Mouse (Mus musculus) midbrain, embryonic 15.5 days (tissue): ENCODE results near the gene Tedc1. TPM values are rescaled to one million over a fixed set of nuclear protein-coding genes. Genes with fewer than 3 reads are reported as not detected.
A peak's percentile ranks its signal among the peaks of the same experiment; 100 is the strongest.
"Not testable (repeated sequence)": the region's sequence is repeated elsewhere in the genome, so short reads cannot be mapped to it uniquely, and the experiment has no call there.

Experiments
- ATAC-seq: fragments of 200-750 bp; cut with Nextera tagmentation; replicated peaks from 2 replicates; pipeline ENCODE4 v1.8.0; 2017; ENCODE audit warnings: moderate TSS enrichment
- H3K27ac ChIP-seq: fragments of 300-500 bp; sonication (generic); 2 replicates; pipeline ENCODE4 v1.5.1; 2015; ENCODE audit warnings: mild to moderate bottlenecking, inconsistent platforms
- H3K27me3 ChIP-seq: fragments of 300-500 bp; sonication (generic); replicated peaks from 2 replicates; pipeline ENCODE4 v1.6.1; 2015; ENCODE audit warnings: inconsistent platforms
- H3K36me3 ChIP-seq: fragments of 300-500 bp; sonication (generic); replicated peaks from 2 replicates; pipeline ENCODE4 v1.6.1; 2015; ENCODE audit warnings: inconsistent platforms
- H3K4me1 ChIP-seq: fragments of 300-500 bp; sonication (generic); 2 replicates; pipeline ENCODE4 v1.6.1; 2015; ENCODE audit warnings: inconsistent platforms
- H3K4me2 ChIP-seq: fragments of 300-500 bp; sonication (generic); 2 replicates; pipeline ENCODE4 v1.6.1; 2015; ENCODE audit warnings: inconsistent platforms, mild to moderate bottlenecking, moderate library complexity
- H3K4me3 ChIP-seq: fragments of 300-500 bp; sonication (generic); 2 replicates; pipeline ENCODE4 v1.5.1; 2015; ENCODE audit warnings: mild to moderate bottlenecking, inconsistent platforms
- H3K9ac ChIP-seq: fragments of 300-500 bp; sonication (generic); 2 replicates; pipeline ENCODE4 v1.6.1; 2015; ENCODE audit warnings: mild to moderate bottlenecking, inconsistent platforms
- H3K9me3 ChIP-seq: fragments of 300-500 bp; sonication (generic); 2 replicates; pipeline ENCODE4 v1.6.1; 2016; ENCODE audit warnings: inconsistent platforms
- WGBS: fragments of 180-500 bp; shearing (Covaris S2); methylation state at CpG from one replicate; pipeline ENCODE4 v1.1.7; 2015; ENCODE audit warnings: mixed read lengths; 5-methylcytosine and 5-hydroxymethylcytosine counted together
- polyA plus RNA-seq: library from polyadenylated mRNA; unstranded; fragments of >200 nt; fragmentation: Nextera tagmentation; extraction: Ambion mirVana; gene quantifications from 2 replicates; pipeline ENCODE4 v1.2.1, GENCODE M21; 2015

Tedc1 gene
- polyA plus RNA-seq, 1 experiment from 2014 or later, result 16.3 TPM

DNA sequence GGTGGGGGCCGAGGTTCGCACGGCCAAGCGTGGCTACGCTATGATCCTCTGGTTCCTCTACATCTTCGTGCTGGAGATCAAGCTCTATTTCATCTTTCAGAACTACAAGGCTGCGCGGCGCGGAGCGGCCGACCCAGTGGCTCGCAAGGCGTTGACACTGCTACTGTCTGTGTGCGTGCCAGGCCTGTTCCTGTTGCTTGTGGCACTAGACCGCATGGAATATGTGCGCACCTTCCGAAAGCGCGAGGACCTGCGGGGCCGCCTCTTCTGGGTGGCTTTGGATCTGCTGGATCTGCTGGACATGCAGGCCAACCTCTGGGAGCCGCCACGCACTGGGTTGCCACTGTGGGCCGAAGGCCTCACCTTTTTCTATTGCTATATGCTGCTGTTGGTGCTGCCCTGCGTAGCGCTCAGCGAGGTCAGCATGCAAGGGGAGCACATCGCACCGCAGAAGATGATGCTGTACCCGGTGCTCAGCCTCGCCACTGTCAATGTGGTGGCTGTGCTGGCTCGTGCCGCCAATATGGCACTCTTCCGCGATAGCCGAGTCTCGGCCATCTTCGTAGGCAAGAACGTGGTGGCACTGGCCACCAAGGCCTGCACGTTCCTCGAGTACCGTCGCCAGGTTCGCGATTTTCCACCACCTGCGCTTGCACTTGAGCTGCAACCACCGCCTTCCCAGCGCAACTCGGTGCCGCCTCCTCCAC lies 32.3 kb downstream of the Tedc1 start:
- H3K27ac ChIP-seq, result no peak overlapping the region
- peak; percentile 6 for ATAC-seq
- WGBS, result 90% methylated on average over 51 of the region's 51 CpGs
- H3K4me1 ChIP-seq, result peaks cover 31% of the 10 kb centered on the region
- peaks cover 26% of the 10 kb centered on the region for H3K36me3 ChIP-seq
- peak overlapping the region; percentile 45; the same call in 1 of the 2 replicates for H3K9ac ChIP-seq
- H3K4me3 ChIP-seq, result peak overlapping the region; percentile 78
- H3K4me2 ChIP-seq, result peak overlapping the region; percentile 79
- no peaks in the 10 kb centered on the region for H3K27me3 ChIP-seq
- H3K9me3 ChIP-seq, result no peaks in the 10 kb centered on the region

DNA sequence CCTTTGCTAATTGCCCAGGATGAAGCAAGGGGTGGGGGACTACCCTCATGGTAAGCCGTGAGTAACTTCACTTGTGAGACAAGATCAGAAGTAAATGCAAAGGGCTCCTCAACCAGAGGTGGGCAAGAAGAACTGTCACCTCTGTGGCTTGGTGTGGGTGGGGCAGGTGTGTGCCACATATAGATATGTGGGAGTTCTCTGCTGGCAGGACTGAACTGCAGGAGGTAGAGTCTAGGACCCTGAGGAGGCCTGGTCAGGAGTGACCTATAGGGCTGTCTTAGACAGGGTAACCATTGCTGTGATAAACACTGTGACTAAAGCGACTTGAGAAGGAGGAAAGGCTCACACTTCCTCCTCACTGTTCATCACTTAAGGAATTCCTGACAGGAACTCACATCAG lies 37.2 kb downstream of the Tedc1 start:
- no peak overlapping the region for H3K27ac ChIP-seq
- WGBS, result 76% methylated on average over 2 of the region's 2 CpGs
- no peaks in the 10 kb centered on the region for H3K27me3 ChIP-seq
- H3K36me3 ChIP-seq, result peaks cover 25% of the 10 kb centered on the region
- H3K4me1 ChIP-seq, result no peaks in the 10 kb centered on the region
- H3K9me3 ChIP-seq, result no peaks in the 10 kb centered on the region
- H3K9ac ChIP-seq, result no peak overlapping the region
- H3K4me2 ChIP-seq, result no peak overlapping the region
- no peak overlapping the region for H3K4me3 ChIP-seq
- no peak for ATAC-seq

DNA sequence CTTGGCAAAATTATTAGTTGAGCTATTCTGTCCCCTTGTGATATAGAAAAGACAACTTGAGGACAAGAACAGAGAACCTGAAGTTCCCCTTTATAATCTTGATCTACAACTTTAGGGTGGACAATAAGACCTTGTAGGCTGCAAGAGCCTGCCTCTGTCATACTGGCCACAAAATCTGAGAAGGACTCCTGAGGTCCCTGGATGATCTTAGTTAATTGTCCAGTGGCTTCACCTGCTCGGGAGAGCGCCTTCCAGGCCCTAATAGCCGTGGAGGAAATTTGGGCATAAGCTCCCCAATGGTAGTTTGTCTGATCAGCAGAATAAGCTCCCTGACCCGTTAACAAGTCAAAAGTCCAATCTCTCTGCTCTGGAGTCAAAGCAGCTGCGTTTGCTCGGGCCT lies 42.9 kb downstream of the Tedc1 start:
- H3K27ac ChIP-seq, ATAC-seq, H3K9ac ChIP-seq, H3K4me3 ChIP-seq, H3K9me3 ChIP-seq, H3K4me2 ChIP-seq, H3K4me1 ChIP-seq, H3K36me3 ChIP-seq, H3K27me3 ChIP-seq: not testable (repeated sequence)
- WGBS, result 93% methylated on average over 3 of the region's 6 CpGs

GRCm38 (mm10) chr12:113201301-113201700 lies 45.1 kb downstream of the Tedc1 start:
- Histone ChIP-seq H3K9me3 (no peaks in the 10 kb centered on the region), H3K4me2 (no peak overlapping the region), H3K4me3 (no peak overlapping the region), H3K4me1 (no peaks in the 10 kb centered on the region), H3K27me3 (no peaks in the 10 kb centered on the region), H3K36me3 (no peaks in the 10 kb centered on the region), H3K9ac (no peak overlapping the region), H3K27ac (no peak overlapping the region)
- ATAC-seq, result no peak
- WGBS, result 87% methylated on average over 4 of the region's 4 CpGs

DNA sequence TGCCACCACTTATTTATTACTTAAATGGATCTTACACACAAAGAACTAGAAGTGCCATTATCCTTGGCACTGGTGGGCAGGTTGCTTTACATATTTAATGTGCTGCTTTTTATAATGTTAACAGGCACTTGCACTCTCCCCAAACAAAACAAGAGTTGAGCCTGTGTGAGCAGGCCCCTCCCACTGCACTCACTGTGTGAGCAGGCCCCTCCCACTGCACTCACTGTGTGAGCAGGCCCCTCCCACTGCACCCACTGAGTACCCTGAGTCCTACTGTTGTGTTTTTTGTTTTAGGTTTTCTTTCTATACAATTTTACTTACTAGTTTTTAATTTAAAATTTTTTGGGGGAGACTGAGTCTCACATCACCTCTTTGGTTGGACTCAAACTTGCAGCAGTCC lies 45.8 kb downstream of the Tedc1 start:
- Histone ChIP-seq H3K4me1 (no peaks in the 10 kb centered on the region), H3K9me3 (no peaks in the 10 kb centered on the region), H3K4me2 (no peak overlapping the region), H3K9ac (no peak overlapping the region), H3K27me3 (no peaks in the 10 kb centered on the region), H3K36me3 (no peaks in the 10 kb centered on the region), H3K4me3 (no peak overlapping the region), H3K27ac (no peak overlapping the region)
- ATAC-seq, result no peak

- Histone ChIP-seq H3K9ac (no peak overlapping the region), H3K36me3 (no peaks in the 10 kb centered on the region), H3K4me1 (no peaks in the 10 kb centered on the region), H3K27ac (no peak overlapping the region), H3K4me3 (no peak overlapping the region), H3K27me3 (no peaks in the 10 kb centered on the region), H3K9me3 (no peaks in the 10 kb centered on the region), H3K4me2 (no peak overlapping the region)
- WGBS, result 74% methylated on average over 7 of the region's 7 CpGs
- no peak for ATAC-seq
Observed at GRCm38 (mm10) chr12:113203522-113203921, 47.3 kb downstream of the Tedc1 start.

- WGBS, result 88% methylated on average over 7 of the region's 7 CpGs
- H3K36me3 ChIP-seq, result no peaks in the 10 kb centered on the region
- ATAC-seq, result no peak
Observed at GRCm38 (mm10) chr12:113205251-113205942, 49.2 kb downstream of the Tedc1 start.

DNA sequence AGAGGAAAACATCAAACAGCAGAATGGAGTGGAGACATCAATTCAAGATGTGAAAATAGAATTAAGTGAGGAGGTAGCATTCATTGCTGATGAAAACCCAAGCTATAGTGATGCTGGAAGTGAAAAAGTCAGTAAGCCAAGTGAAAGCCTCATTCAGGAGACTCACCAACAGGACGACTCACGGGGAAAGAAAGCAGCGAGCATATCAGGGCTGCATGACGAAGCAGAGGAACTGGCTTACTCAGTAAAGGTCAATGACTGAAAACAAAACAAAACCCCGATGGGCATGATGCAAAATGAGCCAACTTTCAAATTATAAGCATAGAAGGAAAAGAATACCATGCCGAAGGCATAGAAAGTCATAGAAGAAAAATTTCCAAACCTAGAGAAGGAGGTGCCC lies 51.5 kb downstream of the Tedc1 start:
- Histone ChIP-seq H3K4me2 (no peak overlapping the region), H3K27ac (no peak overlapping the region), H3K36me3 (no peaks in the 10 kb centered on the region), H3K27me3 (no peaks in the 10 kb centered on the region), H3K4me1 (no peaks in the 10 kb centered on the region), H3K9me3 (no peaks in the 10 kb centered on the region), H3K9ac (no peak overlapping the region), H3K4me3 (no peak overlapping the region)
- no peak for ATAC-seq
- WGBS, result 81% methylated on average over 6 of the region's 6 CpGs

More at GRCm38 (mm10) chr12:113205251-113205942, 49.2 kb downstream of the Tedc1 start:
- H3K27ac ChIP-seq, result no peak overlapping the region
- H3K4me2 ChIP-seq, result no peak overlapping the region
- H3K4me1 ChIP-seq, result no peaks in the 10 kb centered on the region
- no peaks in the 10 kb centered on the region for H3K9me3 ChIP-seq
- no peak overlapping the region for H3K4me3 ChIP-seq
- no peak overlapping the region for H3K9ac ChIP-seq
- H3K27me3 ChIP-seq, result no peaks in the 10 kb centered on the region

GRCm38 (mm10) chr12:113210586-113211378 lies 54.6 kb downstream of the Tedc1 start:
- no peak overlapping the region for H3K4me3 ChIP-seq
- H3K9ac ChIP-seq, result no peak overlapping the region
- H3K27me3 ChIP-seq, result no peaks in the 10 kb centered on the region
- no peak for ATAC-seq
- no peak overlapping the region for H3K27ac ChIP-seq
- no peak overlapping the region for H3K4me2 ChIP-seq
- WGBS, result 91% methylated on average over 17 of the region's 17 CpGs
- no peaks in the 10 kb centered on the region for H3K4me1 ChIP-seq
- no peaks in the 10 kb centered on the region for H3K36me3 ChIP-seq
- no peaks in the 10 kb centered on the region for H3K9me3 ChIP-seq

DNA sequence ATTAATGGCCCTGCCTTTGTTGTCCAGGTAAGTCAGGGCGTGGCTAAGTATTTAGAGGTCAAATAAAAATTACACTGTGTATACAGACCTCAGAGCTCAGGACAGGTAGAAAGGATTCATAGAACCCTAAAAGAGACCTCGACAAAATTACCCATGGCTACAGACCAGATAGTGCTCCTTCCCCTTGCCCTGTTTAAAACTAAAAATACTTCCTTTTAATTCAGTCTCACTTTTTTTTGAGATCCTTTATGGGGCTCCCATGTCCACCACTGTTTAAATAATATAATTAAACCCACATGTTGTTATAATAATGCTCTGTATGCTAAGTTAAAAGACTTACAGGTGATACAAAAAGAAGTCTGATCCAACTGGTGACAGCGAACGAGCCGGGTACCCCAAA lies 55.6 kb downstream of the Tedc1 start:
- WGBS, result 95% methylated on average over 5 of the region's 5 CpGs
- H3K27me3 ChIP-seq, result no peaks in the 10 kb centered on the region
- ATAC-seq, result no peak

DNA sequence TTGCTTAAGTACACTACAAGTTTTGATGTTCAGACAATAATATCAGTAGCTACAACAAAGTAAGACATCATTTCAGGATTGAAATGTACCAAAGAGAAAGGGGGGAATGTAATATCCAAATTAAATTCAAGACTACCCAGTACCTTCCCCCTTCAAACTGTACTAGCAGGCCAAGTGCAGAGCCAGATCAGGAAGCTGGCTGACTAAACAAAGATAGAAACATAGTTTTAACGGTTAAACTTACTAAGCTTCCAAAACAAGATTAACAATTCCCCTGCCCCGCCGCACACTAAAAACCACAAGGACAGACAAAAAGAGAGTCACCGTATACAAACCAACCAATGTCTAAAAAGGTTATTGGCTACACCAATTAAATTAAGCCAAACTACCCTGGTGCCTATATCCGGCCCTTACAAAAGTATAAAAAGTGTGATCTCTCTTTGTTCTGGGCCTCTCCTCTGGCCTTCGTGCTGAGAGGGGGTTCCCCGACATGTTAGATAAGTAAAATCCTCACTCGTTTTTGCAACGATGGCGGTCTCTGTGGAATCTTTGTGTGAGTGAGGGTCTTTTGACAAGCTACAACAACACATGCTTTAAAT lies 56.2 kb downstream of the Tedc1 start:
- Histone ChIP-seq H3K9ac (no peak overlapping the region), H3K27me3 (0 out of 2 replicates have a peak, but pooled peaks cover 2% of the 10 kb centered on the region), H3K4me3 (no peak overlapping the region), H3K4me2 (no peak overlapping the region), H3K27ac (no peak overlapping the region), H3K4me1 (no peaks in the 10 kb centered on the region), H3K9me3 (no peaks in the 10 kb centered on the region), H3K36me3 (no peaks in the 10 kb centered on the region)
- ATAC-seq, result no peak
- WGBS, result 90% methylated on average over 10 of the region's 10 CpGs

More for the DNA sequence above, 55.6 kb downstream of the Tedc1 start:
- Histone ChIP-seq H3K4me1 (no peaks in the 10 kb centered on the region), H3K9me3 (no peaks in the 10 kb centered on the region), H3K27ac (no peak overlapping the region), H3K4me2 (no peak overlapping the region), H3K36me3 (no peaks in the 10 kb centered on the region), H3K9ac (no peak overlapping the region), H3K4me3 (no peak overlapping the region)

GRCm38 (mm10) chr12:113213226-113213625 lies 57.0 kb downstream of the Tedc1 start:
- Histone ChIP-seq H3K9me3 (no peaks in the 10 kb centered on the region), H3K36me3 (no peaks in the 10 kb centered on the region), H3K4me3 (no peak overlapping the region), H3K27me3 (0 out of 2 replicates have a peak, but pooled peaks cover 4% of the 10 kb centered on the region), H3K9ac (no peak overlapping the region), H3K27ac (no peak overlapping the region), H3K4me2 (no peak overlapping the region), H3K4me1 (no peaks in the 10 kb centered on the region)
- no peak for ATAC-seq
- 78% methylated on average over 2 of the region's 2 CpGs for WGBS
